Mouse (Mus musculus): Measurements from ENCODE around the gene Edem2.
A peak's percentile ranks its signal among the peaks of the same experiment; 100 is the strongest.

The Edem2 gene

GRCm38 (mm10) chr2:155683821-155684220 lies 45.5 kb downstream of the Edem2 start:
- no peak for DNase-seq

GRCm38 (mm10) chr2:155683137-155683536 lies 46.1 kb downstream of the Edem2 start:
- DNase-seq, result no peak

GRCm38 (mm10) chr2:155681874-155682273 lies 47.4 kb downstream of the Edem2 start:
- DNase-seq, result no peak

GRCm38 (mm10) chr2:155681194-155681593 lies 48.1 kb downstream of the Edem2 start:
- no peak for DNase-seq

GRCm38 (mm10) chr2:155680591-155680990 lies 48.7 kb downstream of the Edem2 start:
- no peak for DNase-seq

- DNase-seq, result no peak
Observed at GRCm38 (mm10) chr2:155679586-155680110, 49.6 kb downstream of the Edem2 start.

GRCm38 (mm10) chr2:155675118-155675517 lies 54.2 kb downstream of the Edem2 start:
- no peak for DNase-seq

GRCm38 (mm10) chr2:155673546-155673945 lies 55.7 kb downstream of the Edem2 start:
- DNase-seq, result no peak

GRCm38 (mm10) chr2:155671236-155671635 lies 58.0 kb downstream of the Edem2 start:
- no peak for DNase-seq

- no peak for DNase-seq
Observed at GRCm38 (mm10) chr2:155668461-155668860, 60.8 kb downstream of the Edem2 start.

GRCm38 (mm10) chr2:155667881-155668280 lies 61.4 kb downstream of the Edem2 start:
- no peak for DNase-seq

- no peak for DNase-seq
Observed at GRCm38 (mm10) chr2:155663910-155664460, 65.3 kb downstream of the Edem2 start.

- peak; percentile 66 for DNase-seq
Observed at GRCm38 (mm10) chr2:155663097-155663496, 66.2 kb downstream of the Edem2 start.

GRCm38 (mm10) chr2:155662390-155662789 lies 66.9 kb downstream of the Edem2 start:
- peak; percentile 81 for DNase-seq

GRCm38 (mm10) chr2:155655759-155656372 lies 73.4 kb downstream of the Edem2 start:
- no peak for DNase-seq

- no peak for DNase-seq
Observed at GRCm38 (mm10) chr2:155652618-155653017, 76.7 kb downstream of the Edem2 start.

Measured in layer of hippocampus, adult 9-11 months (tissue).